Mouse (Mus musculus) intestine, embryonic 14.5 days (tissue): ENCODE results near the gene Gm7247. TPM values are rescaled to one million over a fixed set of nuclear protein-coding genes. Genes with fewer than 3 reads are reported as not detected.
"Not testable (repeated sequence)": the region's sequence is repeated elsewhere in the genome, so short reads cannot be mapped to it uniquely, and the experiment has no call there.

Experiments used
- ATAC-seq: fragments of 200-750 bp; cut with Nextera tagmentation; replicated peaks from 2 replicates; pipeline ENCODE4 v1.8.0; 2017; ENCODE audit warnings: low read depth, moderate number of reproducible peaks, moderate TSS enrichment, moderate library complexity; ENCODE audit not compliant: low FRiP score, low TSS enrichment
- DNase-seq: peaks from one replicate; pipeline ENCODE4 v3.0.0-alpha.2; 2018; ENCODE audit warnings: low spot score
- H3K27ac ChIP-seq: fragments of 300-500 bp; sonication (generic); 2 replicates; pipeline ENCODE4 v1.5.1; 2014; ENCODE audit warnings: low read depth, mild to moderate bottlenecking, control low read depth
- H3K27me3 ChIP-seq: fragments of 300-500 bp; sonication (generic); replicated peaks from 2 replicates; pipeline ENCODE4 v1.6.1; 2014; ENCODE audit warnings: low read length, control low read depth; ENCODE audit not compliant: control insufficient read depth, insufficient read depth
- H3K36me3 ChIP-seq: fragments of 300-500 bp; sonication (generic); 2 replicates; pipeline ENCODE4 v1.6.1; 2014; ENCODE audit warnings: low read length, control low read depth; ENCODE audit not compliant: control insufficient read depth, insufficient read depth
- H3K4me1 ChIP-seq: fragments of 300-500 bp; sonication (generic); replicated peaks from 2 replicates; pipeline ENCODE4 v1.6.1; 2014; ENCODE audit warnings: low read length, control low read depth, mixed read lengths; ENCODE audit not compliant: control insufficient read depth, insufficient read depth
- H3K4me2 ChIP-seq: fragments of 300-500 bp; sonication (generic); 2 replicates; pipeline ENCODE4 v1.6.1; 2014; ENCODE audit warnings: low read length
- H3K4me3 ChIP-seq: fragments of 300-500 bp; sonication (generic); 2 replicates; pipeline ENCODE4 v1.5.1; 2014; ENCODE audit warnings: low read depth, low read length, control low read depth, mixed read lengths
- H3K9ac ChIP-seq: fragments of 300-500 bp; sonication (generic); 2 replicates; pipeline ENCODE4 v1.6.1; 2014; ENCODE audit warnings: mild to moderate bottlenecking, low read length
- H3K9me3 ChIP-seq: fragments of 300-500 bp; sonication (generic); 2 replicates; pipeline ENCODE4 v1.6.1; 2016; ENCODE audit warnings: low read length, control low read depth; ENCODE audit not compliant: control insufficient read depth
- WGBS: fragments of 180-500 bp; shearing (Covaris S2); extraction: QIAGEN DNeasy Blood & Tissue Kit; methylation state at CpG from one replicate; pipeline ENCODE4 v1.1.7; 2014; 5-methylcytosine and 5-hydroxymethylcytosine counted together
- polyA plus RNA-seq: library from polyadenylated mRNA; unstranded; fragments of >200 nt; fragmentation: Nextera tagmentation; extraction: Ambion mirVana; gene quantifications from 2 replicates; pipeline ENCODE4 v1.2.1, GENCODE M21; 2014

Gm7247 gene
- polyA plus RNA-seq, 1 experiment from 2014 or later: not detected

- WGBS: 74% methylated on average over 12 of the region's 12 CpGs
- H3K4me1 ChIP-seq, DNase-seq, H3K27me3 ChIP-seq, ATAC-seq, H3K27ac ChIP-seq, H3K4me2 ChIP-seq, H3K36me3 ChIP-seq, H3K4me3 ChIP-seq, H3K9me3 ChIP-seq, H3K9ac ChIP-seq: not testable (repeated sequence)
Observed at GRCm38 (mm10) chr14:51481332-51482015, 119.9 kb downstream of the Gm7247 start.

DNA sequence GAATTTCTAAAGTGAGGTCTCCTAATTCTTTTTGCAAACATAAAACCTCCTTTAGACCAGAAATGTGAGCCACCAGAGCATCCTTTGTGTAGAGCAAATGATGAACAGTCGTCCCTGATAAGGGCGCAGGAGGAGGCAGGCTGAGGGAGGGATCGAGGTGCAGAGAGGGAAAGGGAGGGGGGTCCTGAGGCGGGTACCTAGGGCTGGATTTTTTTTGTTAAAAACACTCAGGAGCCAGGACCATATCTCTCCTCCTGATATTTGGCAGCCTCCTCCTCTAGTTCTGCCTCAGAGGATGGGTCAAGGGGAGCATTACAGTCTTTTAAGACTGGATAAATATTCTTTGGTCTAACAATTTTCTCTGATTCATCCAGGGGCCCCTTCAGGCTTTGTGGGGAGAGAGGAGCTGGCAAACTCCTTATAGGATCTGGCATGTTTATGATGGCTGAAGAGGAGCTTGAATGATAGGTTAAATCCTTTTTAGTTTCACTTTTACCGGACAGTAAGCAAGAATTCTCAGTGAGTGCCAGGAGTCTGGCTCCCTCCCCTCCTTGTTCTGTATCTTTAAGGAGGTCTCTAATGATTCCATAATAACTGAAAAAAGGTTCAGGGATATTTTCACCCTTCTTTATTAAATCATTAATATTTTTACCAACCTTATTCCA, 120.6 kb downstream of the Gm7247 start:
- Histone ChIP-seq H3K4me1 (no peaks in the 10 kb centered on the region), H3K4me2 (no peak overlapping the region), H3K9ac (no peak overlapping the region), H3K27ac (no peak overlapping the region), H3K36me3 (no peaks in the 10 kb centered on the region), H3K9me3 (no peaks in the 10 kb centered on the region), H3K27me3 (no peaks in the 10 kb centered on the region), H3K4me3 (no peak overlapping the region)
- WGBS: 61% methylated on average over 5 of the region's 5 CpGs
- DNase-seq: no peak
- no peak for ATAC-seq

DNA sequence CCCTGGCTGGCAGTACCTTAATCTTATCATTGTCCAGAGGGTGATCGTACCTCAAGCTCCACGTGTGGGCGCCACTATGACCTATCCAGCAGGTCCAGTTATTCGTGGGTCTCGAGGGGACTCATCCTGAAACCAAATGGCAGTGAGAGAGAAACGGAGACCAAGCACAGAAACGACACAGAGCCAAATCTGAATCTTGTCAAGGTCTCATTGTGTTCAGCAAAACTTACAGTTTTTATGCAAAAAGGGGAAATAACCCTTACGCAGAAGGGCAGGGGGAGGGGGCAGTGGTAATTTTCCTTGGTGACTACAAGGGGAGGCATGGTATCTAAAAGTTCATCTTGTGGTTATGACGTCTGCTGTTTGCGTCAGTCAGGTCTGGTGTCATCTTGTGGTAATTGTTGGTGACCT, 121.4 kb downstream of the Gm7247 start:
- 79% methylated on average over 10 of the region's 10 CpGs for WGBS
- not testable (repeated sequence) for H3K27ac ChIP-seq, H3K27me3 ChIP-seq, H3K4me3 ChIP-seq, H3K9me3 ChIP-seq, DNase-seq, H3K9ac ChIP-seq, H3K4me2 ChIP-seq, H3K4me1 ChIP-seq, H3K36me3 ChIP-seq, ATAC-seq

DNA sequence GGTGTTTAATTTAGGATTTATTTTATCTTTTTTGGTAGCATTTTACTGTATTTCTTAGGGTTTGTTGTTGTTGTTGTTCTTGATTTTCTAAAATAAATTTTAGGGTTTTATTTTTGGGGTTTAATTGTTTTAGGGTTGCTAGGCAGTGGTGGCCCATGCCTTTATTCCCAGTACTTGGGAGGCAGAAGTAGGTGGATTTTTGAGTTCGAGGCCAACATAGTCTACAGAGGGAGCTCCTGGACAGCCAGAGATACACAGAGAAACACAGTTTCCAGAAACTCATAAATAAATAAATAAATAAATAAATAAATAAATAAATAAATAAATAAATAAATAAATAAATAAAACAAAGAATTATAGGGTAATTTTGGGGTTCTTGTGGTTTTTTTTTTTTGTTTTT, 122.1 kb downstream of the Gm7247 start:
- Histone ChIP-seq H3K9ac (no peak overlapping the region), H3K4me1 (no peaks in the 10 kb centered on the region), H3K4me3 (no peak overlapping the region), H3K9me3 (no peaks in the 10 kb centered on the region), H3K27ac (no peak overlapping the region), H3K27me3 (no peaks in the 10 kb centered on the region), H3K4me2 (no peak overlapping the region), H3K36me3 (no peaks in the 10 kb centered on the region)
- ATAC-seq (no peak), DNase-seq (no peak)
- 90% methylated on average over 1 of the region's 1 CpGs for WGBS

DNA sequence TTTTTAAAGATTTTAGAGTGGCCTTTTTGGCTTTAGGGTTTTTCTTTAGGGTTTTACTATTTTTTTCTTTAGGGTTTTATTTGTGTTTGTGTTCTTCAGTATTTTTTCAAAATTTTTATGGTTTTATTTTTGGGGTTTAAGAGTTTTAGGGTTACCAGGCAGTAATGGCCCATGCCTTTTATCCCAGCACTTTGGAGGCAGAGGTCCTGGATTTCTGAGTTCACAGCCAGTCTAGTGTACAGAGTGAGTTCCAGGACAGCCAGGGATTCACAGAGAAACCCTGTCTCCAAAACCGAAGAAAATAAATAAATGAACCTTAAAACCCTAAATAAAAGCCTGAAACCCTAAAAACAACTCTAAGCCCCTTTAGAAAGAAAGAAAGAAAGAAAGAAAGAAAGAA, 124.6 kb downstream of the Gm7247 start:
- no peak for DNase-seq
- ATAC-seq: no peak
- Histone ChIP-seq H3K27ac (no peak overlapping the region), H3K27me3 (no peaks in the 10 kb centered on the region), H3K9me3 (no peaks in the 10 kb centered on the region), H3K4me1 (no peaks in the 10 kb centered on the region), H3K36me3 (no peaks in the 10 kb centered on the region), H3K4me2 (no peak overlapping the region), H3K9ac (no peak overlapping the region), H3K4me3 (no peak overlapping the region)
- 83% methylated on average over 1 of the region's 1 CpGs for WGBS

DNA sequence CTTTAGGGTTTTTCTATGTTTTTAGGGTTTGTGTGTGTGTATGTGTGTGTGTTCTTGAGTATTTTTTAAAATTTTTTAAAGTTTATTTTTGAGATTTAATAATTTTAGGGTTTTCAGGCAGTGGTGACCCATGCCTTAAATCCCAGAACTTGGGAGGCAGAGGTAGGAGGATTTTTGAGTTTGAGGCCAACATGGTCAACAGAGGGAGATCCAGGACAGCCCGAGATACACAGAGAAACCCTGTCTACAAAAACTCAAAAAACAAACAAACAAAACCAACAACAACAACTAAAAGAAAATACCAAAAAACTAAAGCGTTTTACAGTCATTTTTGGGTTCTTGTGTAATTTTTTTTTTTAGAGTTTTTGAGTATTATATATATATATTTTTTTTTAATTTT, 134.2 kb downstream of the Gm7247 start:
- 88% methylated on average over 2 of the region's 2 CpGs for WGBS
- no peak overlapping the region for H3K9ac ChIP-seq
- no peak for ATAC-seq

DNA sequence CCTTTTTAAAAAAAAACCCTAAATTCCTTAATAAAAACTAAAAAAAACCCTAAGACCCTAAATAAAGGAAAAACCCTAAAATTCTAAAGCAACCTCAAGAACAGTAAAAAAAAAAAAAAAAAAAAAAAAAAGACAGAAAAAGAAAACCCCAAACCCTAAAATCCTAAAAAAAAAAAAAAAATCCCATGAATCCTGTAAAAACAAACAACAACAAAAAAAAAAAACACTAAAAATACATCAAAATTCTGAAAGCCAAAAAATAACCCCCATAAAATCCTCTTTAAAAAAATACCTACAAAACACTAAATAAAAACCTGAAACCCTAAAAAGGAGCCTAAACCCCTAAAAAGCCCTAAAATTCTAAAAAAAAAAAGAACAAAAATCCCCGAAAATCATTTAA, 135.4 kb downstream of the Gm7247 start:
- H3K4me2 ChIP-seq: no peak overlapping the region

More for the DNA sequence above, 134.2 kb downstream of the Gm7247 start:
- no peaks in the 10 kb centered on the region for H3K27me3 ChIP-seq
- no peak for DNase-seq
- no peaks in the 10 kb centered on the region for H3K4me1 ChIP-seq
- no peaks in the 10 kb centered on the region for H3K9me3 ChIP-seq
- H3K27ac ChIP-seq: no peak overlapping the region
- H3K36me3 ChIP-seq: no peaks in the 10 kb centered on the region
- H3K4me3 ChIP-seq: no peak overlapping the region
- H3K4me2 ChIP-seq: no peak overlapping the region

DNA sequence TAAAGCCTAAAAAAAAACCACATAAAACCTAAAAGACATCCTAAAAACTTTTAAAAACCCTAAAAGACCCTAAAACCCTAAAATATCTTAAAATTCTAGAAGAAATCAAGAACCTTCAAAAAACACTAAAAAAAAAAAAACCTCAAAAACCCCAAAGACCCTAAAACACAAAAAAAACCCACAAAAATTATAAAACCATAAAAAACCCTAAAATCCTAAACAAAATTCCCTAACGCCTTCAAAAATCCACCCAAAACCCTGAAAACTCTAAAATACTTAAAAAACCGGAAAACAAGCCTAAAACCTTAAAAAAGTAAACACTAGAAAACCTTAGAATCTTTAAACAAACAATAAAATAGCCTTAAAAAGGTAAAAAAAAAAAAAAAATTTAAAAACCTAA, 136.4 kb downstream of the Gm7247 start:
- Histone ChIP-seq H3K27ac (no peak overlapping the region), H3K27me3 (no peaks in the 10 kb centered on the region), H3K9ac (no peak overlapping the region), H3K4me3 (no peak overlapping the region), H3K9me3 (no peaks in the 10 kb centered on the region), H3K4me2 (no peak overlapping the region), H3K36me3 (no peaks in the 10 kb centered on the region), H3K4me1 (no peaks in the 10 kb centered on the region)
- no peak for DNase-seq
- ATAC-seq: no peak
- 98% methylated on average over 2 of the region's 2 CpGs for WGBS

More for the DNA sequence above, 135.4 kb downstream of the Gm7247 start:
- 88% methylated on average over 1 of the region's 1 CpGs for WGBS
- Histone ChIP-seq H3K27me3 (no peaks in the 10 kb centered on the region), H3K9me3 (no peaks in the 10 kb centered on the region), H3K4me3 (no peak overlapping the region), H3K27ac (no peak overlapping the region), H3K4me1 (no peaks in the 10 kb centered on the region), H3K36me3 (no peaks in the 10 kb centered on the region), H3K9ac (no peak overlapping the region)
- DNase-seq: no peak
- no peak for ATAC-seq
